16 mouse cellular contexts compared by ENCODE assay signal in the genomic region with DNA sequence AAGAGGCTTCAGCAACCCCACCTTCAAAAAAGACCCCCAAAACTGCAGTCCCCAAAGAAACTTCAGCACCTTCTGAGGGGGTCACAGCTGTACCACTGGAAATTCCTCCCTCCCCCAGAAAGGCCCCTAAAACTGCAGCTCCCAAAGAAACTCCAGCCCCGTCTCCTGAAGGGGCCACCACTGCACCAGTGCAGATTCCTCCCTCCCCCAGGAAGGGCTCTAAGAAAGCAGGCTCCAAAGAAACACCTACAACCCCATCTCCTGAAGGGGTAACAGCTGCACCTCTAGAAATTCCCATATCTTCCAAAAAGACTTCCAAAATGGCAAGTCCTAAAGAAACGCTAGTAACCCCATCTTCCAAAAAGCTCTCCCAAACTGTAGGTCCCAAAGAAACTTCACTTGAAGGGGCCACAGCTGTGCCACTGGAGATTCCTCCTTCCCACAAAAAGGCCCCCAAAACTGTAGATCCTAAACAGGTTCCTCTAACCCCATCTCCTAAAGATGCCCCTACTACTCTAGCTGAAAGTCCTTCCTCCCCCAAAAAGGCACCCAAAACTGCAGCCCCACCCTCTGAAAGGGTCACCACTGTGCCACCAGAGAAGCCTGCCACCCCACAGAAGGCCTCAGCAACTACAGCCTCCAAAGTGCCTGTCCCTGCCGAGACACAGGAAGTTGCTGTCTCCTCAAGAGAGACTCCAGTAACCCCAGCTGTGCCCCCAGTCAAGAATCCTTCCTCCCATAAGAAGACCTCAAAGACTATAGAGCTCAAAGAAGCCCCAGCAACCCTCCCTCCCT. TPM values are rescaled to one million over a fixed set of nuclear protein-coding genes. Genes with fewer than 3 reads are reported as not detected.
DNase-seq lines count a peak whose midpoint lies in the region; ATAC-seq and TF ChIP-seq lines count a peak whose summit lies in the region.
"Had no signal": no experiment of that assay in that cellular context is flagged by ENCODE, and none has a peak within 500 bp of the region (broad histone marks: within the 10 kb centered on the region; RNA-seq: fewer than 3 reads in every experiment).

No protein-coding gene starts in this region.

- no peaks in the 10 kb centered on the region for H3K9me3 ChIP-seq in forebrain, embryonic 10.5 days
- no peaks in the 10 kb centered on the region for H3K9me3 ChIP-seq in forebrain, embryonic 14.5 days (replicated peaks; ENCODE audit: control insufficient read depth, low read length)
- H3K9me3 ChIP-seq in kidney, embryonic 15.5 days (replicated peaks) = no peaks in the 10 kb centered on the region
- no peaks in the 10 kb centered on the region for H3K9me3 ChIP-seq in hindbrain, embryonic 11.5 days (ENCODE audit: control insufficient read depth, low read length)
- H3K9me3 ChIP-seq: G1E had no signal

- no peak for TF ChIP-seq POLR2A in thymus, adult 2 months (IDR thresholded peaks at IDR 0.05; ENCODE audit: control insufficient read depth, extremely low read depth, insufficient read depth, low read length, poor library complexity)
- TF ChIP-seq POLR2A in cerebellum, adult 2 months (IDR thresholded peaks at IDR 0.05; ENCODE audit: borderline replicate concordance, insufficient read depth, low read length) = no peak

- no peak for DNase-seq in forebrain, embryonic 10.5 days (ENCODE audit: extremely low spot score, low spot score)
- DNase-seq in forebrain, embryonic 14.5 days (ENCODE audit: low spot score) = no peak
- no peak for DNase-seq in kidney, adult 18-20 months
- peak; percentile 26 for DNase-seq in thymus, adult 2 months
- no peak for DNase-seq in thymus, adult 18-20 months
- no peak for DNase-seq in cerebellum, adult 2 months
- no peak for DNase-seq in hindbrain, embryonic 11.5 days (ENCODE audit: low spot score)
- DNase-seq: cerebellum, postnatal 10 days; kidney, postnatal 36 days; lung, postnatal 14 days; right cerebral cortex, adult 18-20 months had no signal

- peaks cover 100% of the 10 kb centered on the region for H3K36me3 ChIP-seq in forebrain, embryonic 10.5 days (replicated peaks)
- peaks cover 94% of the 10 kb centered on the region for H3K36me3 ChIP-seq in forebrain, embryonic 14.5 days (ENCODE audit: control insufficient read depth, insufficient read depth, low read length)
- peaks cover 99% of the 10 kb centered on the region for H3K36me3 ChIP-seq in kidney, embryonic 15.5 days
- H3K36me3 ChIP-seq in thymus, adult 2 months (ENCODE audit: control insufficient read depth, insufficient read depth, low read length) = peaks cover 56% of the 10 kb centered on the region
- H3K36me3 ChIP-seq in hindbrain, embryonic 11.5 days (ENCODE audit: control insufficient read depth, insufficient read depth, low read length) = 0 out of 2 replicates have a peak, but pooled peaks cover 8% of the 10 kb centered on the region

- H3K27ac ChIP-seq in forebrain, embryonic 10.5 days = 0 out of 2 replicates have a peak overlapping the region, but pooled peaks have one; percentile 0
- no peak overlapping the region for H3K27ac ChIP-seq in forebrain, embryonic 14.5 days (ENCODE audit: low read depth, low read length)
- 0 out of 2 replicates have a peak overlapping the region, but pooled peaks have one; percentile 22 for H3K27ac ChIP-seq in kidney, embryonic 15.5 days
- H3K27ac ChIP-seq in thymus, adult 2 months (ENCODE audit: control insufficient read depth, insufficient read depth, low read length) = peak overlapping the region; percentile 10; the same call in 1 of the 2 replicates
- H3K27ac ChIP-seq in cerebellum, adult 2 months (ENCODE audit: insufficient read depth, low read length) = no peak overlapping the region
- no peak overlapping the region for H3K27ac ChIP-seq in hindbrain, embryonic 11.5 days (ENCODE audit: low read depth, low read length)
- H3K27ac ChIP-seq: hindbrain, postnatal 0 days; left cerebral cortex, adult 2 months had no signal

- H3K4me2 ChIP-seq in forebrain, embryonic 14.5 days (ENCODE audit: low read length) = no peak overlapping the region
- no peak overlapping the region for H3K4me2 ChIP-seq in kidney, embryonic 15.5 days
- no peak overlapping the region for H3K4me2 ChIP-seq in hindbrain, embryonic 11.5 days (replicated peaks; ENCODE audit: low read depth, low read length)

- H3K4me3 ChIP-seq in forebrain, embryonic 10.5 days = no peak overlapping the region
- no peak overlapping the region for H3K4me3 ChIP-seq in forebrain, embryonic 14.5 days (ENCODE audit: low read depth, low read length)
- H3K4me3 ChIP-seq in kidney, embryonic 15.5 days (replicated peaks) = no peak overlapping the region
- no peak overlapping the region for H3K4me3 ChIP-seq in thymus, adult 2 months (ENCODE audit: control insufficient read depth, insufficient read depth, low read length)
- no peak overlapping the region for H3K4me3 ChIP-seq in cerebellum, adult 2 months (replicated peaks; ENCODE audit: insufficient read depth, low read depth, low read length)
- no peak overlapping the region for H3K4me3 ChIP-seq in hindbrain, embryonic 11.5 days (ENCODE audit: low read depth, low read length)
- H3K4me3 ChIP-seq: left cerebral cortex, adult 2 months had no signal

- TF ChIP-seq CTCF in thymus, adult 2 months (IDR thresholded peaks at IDR 0.05; ENCODE audit: borderline replicate concordance, control insufficient read depth, extremely low read depth, insufficient read depth, low read length, poor library complexity) = no peak
- TF ChIP-seq CTCF in cerebellum, adult 2 months (IDR thresholded peaks at IDR 0.05; ENCODE audit: borderline replicate concordance, insufficient read depth, low read depth, low read length) = no peak

- H3K9ac ChIP-seq in forebrain, embryonic 14.5 days (ENCODE audit: low read length) = no peak overlapping the region
- no peak overlapping the region for H3K9ac ChIP-seq in kidney, embryonic 15.5 days
- H3K9ac ChIP-seq in hindbrain, embryonic 11.5 days (ENCODE audit: low read depth, low read length) = no peak overlapping the region

- 85% methylated on average over 3 of the region's 3 CpGs for WGBS in forebrain, embryonic 10.5 days
- 72% methylated on average over 3 of the region's 3 CpGs for WGBS in forebrain, embryonic 14.5 days
- 56% methylated on average over 3 of the region's 3 CpGs for WGBS in kidney, embryonic 15.5 days
- WGBS in thymus, adult 2 months = 61% methylated on average over 3 of the region's 3 CpGs
- WGBS in cerebellum, adult 2 months = 55% methylated on average over 3 of the region's 3 CpGs
- WGBS in hindbrain, embryonic 11.5 days = 81% methylated on average over 3 of the region's 3 CpGs

- H3K4me1 ChIP-seq in forebrain, embryonic 10.5 days = peaks cover 53% of the 10 kb centered on the region
- H3K4me1 ChIP-seq in forebrain, embryonic 14.5 days (ENCODE audit: control insufficient read depth, insufficient read depth, low read length) = 0 out of 2 replicates have a peak, but pooled peaks cover 2% of the 10 kb centered on the region
- H3K4me1 ChIP-seq in kidney, embryonic 15.5 days = peaks cover 63% of the 10 kb centered on the region
- peaks cover 29% of the 10 kb centered on the region for H3K4me1 ChIP-seq in thymus, adult 2 months (replicated peaks; ENCODE audit: control insufficient read depth, insufficient read depth, low read length)
- peaks cover 3% of the 10 kb centered on the region for H3K4me1 ChIP-seq in cerebellum, adult 2 months (ENCODE audit: control insufficient read depth, insufficient read depth, low read length)
- H3K4me1 ChIP-seq in hindbrain, embryonic 11.5 days (replicated peaks; ENCODE audit: control insufficient read depth, insufficient read depth, low read length) = no peaks in the 10 kb centered on the region; the same call in 1 of the 2 replicates

- no peak for ATAC-seq in forebrain, embryonic 14.5 days
- no peak for ATAC-seq in kidney, embryonic 15.5 days (replicated peaks; ENCODE audit: low FRiP score)
- no peak for ATAC-seq in hindbrain, embryonic 11.5 days (ENCODE audit: low FRiP score)

- no peaks in the 10 kb centered on the region for H3K27me3 ChIP-seq in forebrain, embryonic 10.5 days (ENCODE audit: poor library complexity, severe bottlenecking)
- no peaks in the 10 kb centered on the region for H3K27me3 ChIP-seq in forebrain, embryonic 14.5 days (replicated peaks; ENCODE audit: control insufficient read depth, insufficient read depth, low read length)
- no peaks in the 10 kb centered on the region for H3K27me3 ChIP-seq in kidney, embryonic 15.5 days
- H3K27me3 ChIP-seq in thymus, adult 2 months (ENCODE audit: control insufficient read depth, insufficient read depth, low read length) = no peaks in the 10 kb centered on the region
- H3K27me3 ChIP-seq in cerebellum, adult 2 months (ENCODE audit: control insufficient read depth, insufficient read depth, low read length) = no peaks in the 10 kb centered on the region
- H3K27me3 ChIP-seq in hindbrain, embryonic 11.5 days (ENCODE audit: control insufficient read depth, insufficient read depth, low read length) = no peaks in the 10 kb centered on the region

RNA-seq across cellular contexts. Expression of gene Naca, which starts 7.9 kb away (rescaled TPM):
- 930 and 977 TPM in 2 replicates for polyA plus RNA-seq in forebrain, embryonic 10.5 days (2016; fragmentation: Nextera tagmentation; extraction: Ambion mirVana)
- polyA plus RNA-seq in forebrain, embryonic 14.5 days (2014; fragmentation: Nextera tagmentation; extraction: Ambion mirVana) = 731 and 771 TPM in 2 replicates
- 838 and 886 TPM in 2 replicates for polyA plus RNA-seq in kidney, embryonic 15.5 days (2015; fragmentation: Nextera tagmentation; extraction: Ambion mirVana)
- polyA plus RNA-seq in thymus, adult 2 months (2012; rRNA removed) = 204 and 209 TPM in 2 replicates
- polyA plus RNA-seq in cerebellum, adult 2 months (2012; rRNA removed) = 209 and 230 TPM in 2 replicates
- polyA plus RNA-seq in hindbrain, embryonic 11.5 days (2014; fragmentation: Nextera tagmentation; extraction: Ambion mirVana) = 858 and 879 TPM in 2 replicates

RNA-seq across cellular contexts. Expression of gene Ptges3, which starts 15.5 kb away (rescaled TPM):
- 733 and 767 TPM in 2 replicates for polyA plus RNA-seq in forebrain, embryonic 10.5 days (2016; fragmentation: Nextera tagmentation; extraction: Ambion mirVana)
- 426 and 447 TPM in 2 replicates for polyA plus RNA-seq in forebrain, embryonic 14.5 days (2014; fragmentation: Nextera tagmentation; extraction: Ambion mirVana)
- polyA plus RNA-seq in kidney, embryonic 15.5 days (2015; fragmentation: Nextera tagmentation; extraction: Ambion mirVana) = 493 and 571 TPM in 2 replicates
- 55.7 and 99.1 TPM in 2 replicates for polyA plus RNA-seq in thymus, adult 2 months (2012; rRNA removed)
- polyA plus RNA-seq in cerebellum, adult 2 months (2012; rRNA removed) = 69.9 and 75.5 TPM in 2 replicates
- 590 and 626 TPM in 2 replicates for polyA plus RNA-seq in hindbrain, embryonic 11.5 days (2014; fragmentation: Nextera tagmentation; extraction: Ambion mirVana)

RNA-seq across cellular contexts. Expression of gene Prim1, which starts 28.3 kb away (rescaled TPM):
- polyA plus RNA-seq in forebrain, embryonic 10.5 days (2016; fragmentation: Nextera tagmentation; extraction: Ambion mirVana) = 123 TPM in 2 replicates
- polyA plus RNA-seq in forebrain, embryonic 14.5 days (2014; fragmentation: Nextera tagmentation; extraction: Ambion mirVana) = 66.3 and 71.6 TPM in 2 replicates
- 84.9 and 92.8 TPM in 2 replicates for polyA plus RNA-seq in kidney, embryonic 15.5 days (2015; fragmentation: Nextera tagmentation; extraction: Ambion mirVana)
- polyA plus RNA-seq in thymus, adult 2 months (2012; rRNA removed) = 20.8 and 21.1 TPM in 2 replicates
- polyA plus RNA-seq in cerebellum, adult 2 months (2012; rRNA removed) = 16.2 and 17.4 TPM in 2 replicates
- 87.8 and 88.3 TPM in 2 replicates for polyA plus RNA-seq in hindbrain, embryonic 11.5 days (2014; fragmentation: Nextera tagmentation; extraction: Ambion mirVana)

RNA-seq across cellular contexts. Expression of gene Hsd17b6, which starts 35.8 kb away (rescaled TPM):
- not detected in 2 replicates for polyA plus RNA-seq in forebrain, embryonic 10.5 days (2016; fragmentation: Nextera tagmentation; extraction: Ambion mirVana)
- not detected in 2 replicates for polyA plus RNA-seq in forebrain, embryonic 14.5 days (2014; fragmentation: Nextera tagmentation; extraction: Ambion mirVana)
- not detected in 2 replicates for polyA plus RNA-seq in kidney, embryonic 15.5 days (2015; fragmentation: Nextera tagmentation; extraction: Ambion mirVana)
- polyA plus RNA-seq in thymus, adult 2 months (2012; rRNA removed) = 1.2 and 1.6 TPM in 2 replicates
- polyA plus RNA-seq in cerebellum, adult 2 months (2012; rRNA removed) = not detected in 2 replicates
- polyA plus RNA-seq in hindbrain, embryonic 11.5 days (2014; fragmentation: Nextera tagmentation; extraction: Ambion mirVana) = not detected in 2 replicates
- polyA plus RNA-seq: brain, embryonic 14.5 days; G1E; hindbrain, postnatal 0 days had no signal

RNA-seq across cellular contexts. Expression of gene Atp5b, which starts 39.8 kb away (rescaled TPM):
- 2,314 and 2,329 TPM in 2 replicates for polyA plus RNA-seq in forebrain, embryonic 10.5 days (2016; fragmentation: Nextera tagmentation; extraction: Ambion mirVana)
- polyA plus RNA-seq in forebrain, embryonic 14.5 days (2014; fragmentation: Nextera tagmentation; extraction: Ambion mirVana) = 2,318 and 2,350 TPM in 2 replicates
- polyA plus RNA-seq in kidney, embryonic 15.5 days (2015; fragmentation: Nextera tagmentation; extraction: Ambion mirVana) = 2,850 and 2,855 TPM in 2 replicates
- 3,947 and 4,074 TPM in 2 replicates for polyA plus RNA-seq in thymus, adult 2 months (2012; rRNA removed)
- polyA plus RNA-seq in cerebellum, adult 2 months (2012; rRNA removed) = 2,153 and 2,193 TPM in 2 replicates
- 2,416 and 2,461 TPM in 2 replicates for polyA plus RNA-seq in hindbrain, embryonic 11.5 days (2014; fragmentation: Nextera tagmentation; extraction: Ambion mirVana)

Comparison
In these comparisons a context has a peak if more than half of its experiments do, and no peak if none do; other contexts are left out.
1. H3K27ac ChIP-seq: peak in forebrain, embryonic 10.5 days (single experiment), kidney, embryonic 15.5 days (single experiment) and thymus, adult 2 months (single experiment); none in forebrain, embryonic 14.5 days (single experiment), cerebellum, adult 2 months (single experiment) and hindbrain, embryonic 11.5 days (single experiment).